ENCODE assay signal across 8 mouse cellular contexts in the genomic region with DNA sequence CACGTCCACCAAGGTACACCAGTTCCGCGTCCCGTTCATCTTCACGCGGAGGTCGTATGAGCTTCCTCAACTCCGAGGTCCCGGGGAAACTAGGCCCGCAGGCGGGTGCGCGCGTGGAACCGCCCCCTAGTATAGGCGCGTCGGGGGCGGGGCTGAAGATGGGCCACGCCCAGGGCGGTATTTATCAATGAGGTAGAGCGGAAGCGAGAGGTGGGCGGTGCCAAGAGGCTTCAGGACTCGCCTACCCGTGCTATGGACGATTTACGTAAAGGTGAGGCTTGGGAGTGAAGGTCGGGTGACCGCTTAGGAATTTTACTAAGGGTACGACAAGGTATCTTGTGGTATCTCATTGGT. TPM values are rescaled to one million over a fixed set of nuclear protein-coding genes. Genes with fewer than 3 reads are reported as not detected.
A peak's percentile ranks its signal among the peaks of the same experiment; 100 is the strongest.
DNase-seq lines count a peak whose midpoint lies in the region; ATAC-seq and TF ChIP-seq lines count a peak whose summit lies in the region.
"Not testable (repeated sequence)": the region's sequence is repeated elsewhere in the genome, so short reads cannot be mapped to it uniquely, and the experiment has no call there.

No protein-coding gene starts in this region.

- CTCF ChIA-PET in Patski (lab: Charles Lee) = not testable (repeated sequence)

- under 1% methylated on average over 15 of the region's 31 CpGs for WGBS in forebrain, embryonic 16.5 days
- under 1% methylated on average over 12 of the region's 31 CpGs for WGBS in hindbrain, embryonic 11.5 days
- WGBS in midbrain, postnatal 0 days = 0% methylated on average over 17 of the region's 31 CpGs
- under 1% methylated on average over 19 of the region's 31 CpGs for WGBS in stomach, embryonic 15.5 days

- peak overlapping the region; percentile 36 for H3K4me3 ChIP-seq in forebrain, embryonic 16.5 days (replicated peaks; ENCODE audit: low read length)
- H3K4me3 ChIP-seq in hindbrain, embryonic 11.5 days (ENCODE audit: low read depth, low read length) = peak overlapping the region; percentile 23; the same call in 1 of the 2 replicates
- peak overlapping the region; percentile 25 for H3K4me3 ChIP-seq in midbrain, postnatal 0 days (ENCODE audit: low read depth, low read length)
- peak overlapping the region; percentile 33 for H3K4me3 ChIP-seq in stomach, embryonic 15.5 days (replicated peaks)

- H3K9ac ChIP-seq in forebrain, embryonic 16.5 days (replicated peaks; ENCODE audit: low read depth, low read length); hindbrain, embryonic 11.5 days (ENCODE audit: low read depth, low read length); midbrain, postnatal 0 days (replicated peaks; ENCODE audit: low read length, poor library complexity, severe bottlenecking); stomach, embryonic 15.5 days: not testable (repeated sequence)

- in situ Hi-C loops in Patski (cut with MboI; ENCODE audit: low pct_unique_long_range_greater_than_20kb) = loop anchor here (5.0 kb wide), 1 partner anchor 101 kb away; the partner anchor contains the start of gene Tuft1

- not testable (repeated sequence) for H3K9me3 ChIP-seq in forebrain, embryonic 16.5 days (ENCODE audit: control insufficient read depth, low read length); hindbrain, embryonic 11.5 days (ENCODE audit: control insufficient read depth, low read length); midbrain, postnatal 0 days (ENCODE audit: low read length); stomach, embryonic 15.5 days

- ATAC-seq in Patski = peak; percentile 81
- ATAC-seq in forebrain, embryonic 16.5 days = peak; percentile 95
- ATAC-seq in hindbrain, embryonic 11.5 days (ENCODE audit: low FRiP score) = peak; percentile 94
- peak; percentile 88 for ATAC-seq in midbrain, postnatal 0 days (ENCODE audit: low FRiP score)
- peak; percentile 95 for ATAC-seq in stomach, embryonic 15.5 days (ENCODE audit: insufficient read depth, low FRiP score, low read depth)

- H3K27me3 ChIP-seq in Patski; forebrain, embryonic 16.5 days (replicated peaks; ENCODE audit: control insufficient read depth, insufficient read depth, low read length); hindbrain, embryonic 11.5 days (ENCODE audit: control insufficient read depth, insufficient read depth, low read length); midbrain, postnatal 0 days (ENCODE audit: insufficient read depth, low read length); stomach, embryonic 15.5 days (replicated peaks): not testable (repeated sequence)

- TF ChIP-seq CTCF in Patski (IDR thresholded peaks at IDR 0.05); midbrain, postnatal 0 days (IDR thresholded peaks at IDR 0.05): not testable (repeated sequence)

- H3K36me3 ChIP-seq in forebrain, embryonic 16.5 days (ENCODE audit: control insufficient read depth, insufficient read depth); hindbrain, embryonic 11.5 days (ENCODE audit: control insufficient read depth, insufficient read depth, low read length); midbrain, postnatal 0 days (ENCODE audit: insufficient read depth, low read length); stomach, embryonic 15.5 days: not testable (repeated sequence)

- not testable (repeated sequence) for H3K27ac ChIP-seq in forebrain, embryonic 16.5 days (ENCODE audit: low read length); hindbrain, embryonic 11.5 days (ENCODE audit: low read depth, low read length); midbrain, postnatal 0 days (ENCODE audit: low read depth, low read length); stomach, embryonic 15.5 days

- POLR2A ChIA-PET in Patski (lab: Charles Lee) = not testable (repeated sequence)

- not testable (repeated sequence) for DNase-seq in Patski (ENCODE audit: low read depth, low spot score); hindbrain, embryonic 11.5 days (ENCODE audit: low spot score); midbrain, postnatal 0 days (ENCODE audit: low spot score)
- peak; percentile 53 to 58 for DNase-seq in cerebellum, postnatal 10 days
- peak; percentile 59 for DNase-seq in kidney, postnatal 10 days
- DNase-seq in lung, adult 18-20 months = peak; percentile 66 to 70

- H3K4me1 ChIP-seq in forebrain, embryonic 16.5 days (replicated peaks; ENCODE audit: control insufficient read depth, insufficient read depth, low read length); hindbrain, embryonic 11.5 days (replicated peaks; ENCODE audit: control insufficient read depth, insufficient read depth, low read length); midbrain, postnatal 0 days (ENCODE audit: insufficient read depth, low read length); stomach, embryonic 15.5 days: not testable (repeated sequence)

- peak overlapping the region; percentile 37 for H3K4me2 ChIP-seq in forebrain, embryonic 16.5 days (ENCODE audit: low read length)
- peak overlapping the region; percentile 25; the same call in 1 of the 2 replicates for H3K4me2 ChIP-seq in hindbrain, embryonic 11.5 days (replicated peaks; ENCODE audit: low read depth, low read length)
- H3K4me2 ChIP-seq in midbrain, postnatal 0 days (ENCODE audit: low read depth, low read length, poor library complexity, severe bottlenecking) = peak overlapping the region; percentile 30
- H3K4me2 ChIP-seq in stomach, embryonic 15.5 days = peak overlapping the region; percentile 40

RNA-seq across cellular contexts. Expression of gene Cgn, which starts 28.3 kb away (rescaled TPM):
- polyA plus RNA-seq in Patski (2021) = 6.8 TPM
- 4.9 and 9.0 TPM in 2 replicates for polyA plus RNA-seq in forebrain, embryonic 16.5 days (2015; fragmentation: Nextera tagmentation; extraction: Ambion mirVana)
- 2.7 and 3.5 TPM in 2 replicates for polyA plus RNA-seq in hindbrain, embryonic 11.5 days (2014; fragmentation: Nextera tagmentation; extraction: Ambion mirVana)
- 11.6 and 13.6 TPM in 2 replicates for total RNA-seq in midbrain, postnatal 0 days (2014; rRNA removed)
- polyA plus RNA-seq in midbrain, postnatal 0 days (2015; fragmentation: Nextera tagmentation; extraction: Ambion mirVana) = 11.4 and 12.4 TPM in 2 replicates
- polyA plus RNA-seq in stomach, embryonic 15.5 days (2015; fragmentation: Nextera tagmentation; extraction: Ambion mirVana) = 51.0 and 56.7 TPM in 2 replicates
